Mouse (Mus musculus): ENCODE results near the gene Zbed6.
"Not testable (repeated sequence)": the region's sequence is repeated elsewhere in the genome, so short reads cannot be mapped to it uniquely, and the experiment has no call there.

Gene Zbed6

GRCm38 (mm10) chr1:133660466-133661202 lies at the start of gene Zbed6:
TSS of gene Zbed6 (minus strand) at chr1:133660885.
- DNase-seq (ENCODE audit: low spot score in 2 of 2): peak; percentile 9 to 25

GRCm38 (mm10) chr1:133709292-133709691 lies 48.6 kb upstream of the Zbed6 start:
- no peak for DNase-seq (ENCODE audit: low spot score in 2 of 2)

- peak in 1 of 2 experiments; percentile 42 for DNase-seq (ENCODE audit: low spot score in 2 of 2)
These were observed 41.1 kb upstream of the Zbed6 start for GRCm38 (mm10) chr1:133701824-133702223.

DNA sequence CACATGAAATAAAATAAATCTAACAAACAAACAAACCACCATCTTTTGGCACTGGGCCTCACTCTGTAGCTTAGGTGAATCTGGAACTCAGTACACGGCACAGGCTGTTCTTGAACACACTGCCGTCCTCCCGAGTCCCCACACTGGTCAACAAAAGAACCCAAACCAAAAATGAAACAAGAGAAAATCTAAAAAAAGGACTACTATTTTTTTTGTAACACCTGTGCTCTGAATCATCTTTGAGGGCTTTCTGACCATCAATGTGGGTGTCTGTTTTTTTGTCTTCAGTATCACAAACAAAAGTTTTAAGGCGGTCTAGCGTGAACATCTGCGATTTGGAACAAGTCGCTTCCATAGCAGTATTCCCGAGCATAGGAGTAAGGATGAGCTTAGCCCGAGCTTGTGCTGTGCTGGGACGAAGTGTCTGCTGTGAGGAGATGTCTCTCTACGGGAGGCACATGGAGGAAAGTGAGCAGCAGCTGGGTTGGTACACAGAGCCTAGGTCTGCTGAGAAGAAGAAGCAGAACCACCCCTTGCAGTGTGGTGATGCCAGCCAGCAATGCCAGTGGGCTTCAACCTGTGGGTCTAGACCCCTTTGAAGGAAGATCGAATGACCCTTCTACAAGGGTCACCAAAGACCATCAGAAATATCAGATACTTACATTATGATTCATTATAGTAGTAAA lies 37.4 kb upstream of the Zbed6 start:
- DNase-seq (ENCODE audit: low spot score in 2 of 2): peak; percentile 24 to 34

GRCm38 (mm10) chr1:133695901-133696300 lies 35.2 kb upstream of the Zbed6 start:
- no peak for DNase-seq (ENCODE audit: low spot score in 2 of 2)

DNA sequence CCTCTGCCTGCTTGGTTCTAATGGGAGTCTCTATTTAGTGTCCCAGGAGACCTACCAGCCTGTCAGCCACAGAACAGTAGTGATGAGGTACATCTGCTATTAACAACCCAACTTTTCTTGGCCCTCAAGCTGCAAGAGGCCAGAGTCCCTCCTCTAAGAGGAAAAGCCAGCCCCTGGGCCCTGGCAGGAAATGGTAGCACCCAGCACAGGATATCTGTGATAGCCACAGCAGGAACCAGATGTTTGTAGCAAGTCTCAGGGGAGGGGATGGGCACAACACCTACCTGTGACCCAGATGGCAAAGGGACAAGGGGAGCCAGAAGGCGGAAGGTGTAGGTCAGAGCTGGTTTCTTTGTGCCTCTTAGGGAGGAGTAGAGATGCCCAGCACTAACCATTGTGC lies 34.2 kb upstream of the Zbed6 start:
- peak; percentile 79 to 82 for DNase-seq (ENCODE audit: low spot score in 2 of 2)

GRCm38 (mm10) chr1:133694301-133694700 lies 33.6 kb upstream of the Zbed6 start:
- DNase-seq (ENCODE audit: low spot score in 2 of 2): no peak

- no peak for DNase-seq (ENCODE audit: low spot score in 2 of 2)
These were observed 32.9 kb upstream of the Zbed6 start for GRCm38 (mm10) chr1:133693536-133694114.

DNA sequence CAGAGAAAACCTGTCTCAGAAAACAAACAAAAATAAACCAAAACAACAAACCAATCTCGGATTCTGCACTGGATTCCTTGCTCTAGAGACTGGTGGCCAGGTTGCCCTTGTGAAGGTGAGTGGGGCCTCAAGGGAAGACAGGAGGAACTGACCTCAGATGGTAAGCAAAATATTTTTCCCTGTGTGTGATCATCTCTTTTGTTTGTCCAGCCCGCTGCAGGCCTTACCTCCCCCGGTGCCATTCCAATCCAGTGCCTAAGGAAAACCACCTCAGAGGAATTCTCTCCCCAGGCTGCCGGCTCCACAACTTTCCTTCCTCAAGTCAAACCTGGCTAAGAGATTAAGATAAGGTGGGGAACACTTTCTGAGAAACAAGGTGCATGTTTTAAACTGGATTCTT lies 31.5 kb upstream of the Zbed6 start:
- DNase-seq (ENCODE audit: low spot score in 2 of 2): no peak

DNA sequence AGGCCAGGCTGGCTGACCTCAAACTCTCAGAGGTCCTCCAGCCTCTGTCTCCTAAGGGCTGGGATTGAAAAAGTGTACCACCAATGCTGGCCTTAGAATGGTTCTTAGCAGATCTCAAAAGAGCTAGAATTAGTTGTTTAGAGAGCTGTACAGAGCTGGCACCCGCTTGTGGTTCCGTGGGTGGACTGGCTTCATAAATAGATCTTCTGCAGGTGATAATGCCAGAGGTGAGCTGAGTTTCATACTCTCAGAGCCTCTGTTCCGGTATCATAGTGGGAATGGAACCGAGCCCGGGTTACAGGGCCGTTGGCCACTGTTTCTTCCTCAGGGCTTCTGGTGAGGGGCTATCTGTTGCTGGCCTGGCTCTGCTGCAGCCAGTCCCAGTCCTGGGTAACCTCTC lies 30.4 kb upstream of the Zbed6 start:
- DNase-seq (ENCODE audit: low spot score in 2 of 2): no peak

DNA sequence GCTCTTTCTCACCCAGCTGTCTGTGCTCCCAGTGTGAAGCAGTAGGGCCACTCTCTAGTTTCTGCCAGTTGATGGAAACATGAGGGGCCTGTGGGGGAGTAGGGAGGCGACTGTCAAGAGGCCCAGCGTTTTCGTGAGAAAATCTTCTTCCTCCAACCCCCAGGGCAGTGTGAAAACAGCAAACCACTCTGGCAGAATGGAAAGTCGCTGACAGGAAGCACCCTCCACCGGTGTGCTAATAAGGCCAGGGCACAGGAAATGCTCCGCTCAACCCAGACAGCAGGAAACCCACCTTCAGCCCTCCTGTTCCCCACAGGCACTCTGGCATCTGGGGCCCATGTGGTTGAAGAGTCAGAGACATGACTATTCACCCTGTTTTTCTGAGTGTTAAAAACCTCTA lies 29.2 kb upstream of the Zbed6 start, which contains the start of gene Lax1:
Gene Lax1 (minus strand): TSS at position 212 of the 400 bp plus-strand sequence.
- peak; percentile 83 for DNase-seq (ENCODE audit: low spot score in 2 of 2)

DNA sequence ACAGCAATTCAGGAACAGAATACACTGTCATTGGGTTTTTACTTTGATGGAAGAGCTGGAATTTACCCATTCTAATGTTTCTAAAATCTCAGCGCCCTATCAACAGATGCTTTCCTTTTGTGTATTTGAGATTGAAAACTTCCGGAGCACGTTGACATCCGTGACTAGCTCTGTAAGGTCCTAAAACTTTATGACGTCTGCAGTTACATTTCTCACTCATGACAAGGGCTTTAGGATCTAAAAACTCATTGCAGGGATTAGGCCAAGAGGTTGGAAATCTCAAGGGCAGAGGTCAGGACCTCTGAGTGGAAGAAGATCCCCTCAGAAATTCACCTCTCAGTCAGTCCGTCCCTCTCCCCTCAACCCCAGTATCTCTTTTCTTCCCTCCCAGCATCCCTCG lies 27.6 kb upstream of the Zbed6 start:
- DNase-seq (ENCODE audit: low spot score in 2 of 2): no peak

DNA sequence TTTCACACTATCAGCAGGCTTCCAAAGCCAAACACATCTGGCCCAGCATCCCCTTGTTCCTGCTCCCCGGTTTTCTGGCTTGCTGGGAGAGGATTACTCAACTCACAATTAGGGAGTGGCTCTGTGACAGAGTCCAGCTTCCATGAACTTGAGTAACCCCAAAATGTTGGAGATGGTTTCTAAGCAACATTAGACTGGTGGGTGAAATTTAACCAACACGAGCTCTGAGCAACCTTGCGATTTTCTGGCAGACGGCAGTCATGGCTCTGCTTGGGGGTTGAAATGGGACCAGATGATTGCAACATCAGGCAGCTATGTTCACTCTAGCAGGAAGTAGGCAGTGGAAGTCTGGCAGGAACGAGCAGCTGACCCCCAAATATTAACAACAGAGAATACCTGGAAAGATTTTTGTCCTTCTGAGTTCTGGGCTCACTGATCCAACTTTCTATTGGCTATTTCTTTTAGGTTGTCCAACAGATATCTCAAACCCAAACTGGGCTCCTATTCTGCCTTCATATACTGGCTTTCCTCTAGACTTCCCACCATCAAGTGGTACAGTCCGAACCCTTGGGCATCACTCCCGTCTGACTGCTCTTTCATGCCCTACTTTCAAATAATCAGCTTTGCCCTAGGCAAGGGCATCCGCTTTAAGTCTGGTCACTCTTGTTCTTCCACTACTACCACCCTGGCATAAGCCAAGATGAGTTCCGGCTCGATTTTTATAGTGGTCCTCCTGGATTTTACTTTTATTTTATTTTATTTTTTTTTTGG lies 25.2 kb upstream of the Zbed6 start:
- DNase-seq (ENCODE audit: low spot score in 2 of 2): no peak

DNA sequence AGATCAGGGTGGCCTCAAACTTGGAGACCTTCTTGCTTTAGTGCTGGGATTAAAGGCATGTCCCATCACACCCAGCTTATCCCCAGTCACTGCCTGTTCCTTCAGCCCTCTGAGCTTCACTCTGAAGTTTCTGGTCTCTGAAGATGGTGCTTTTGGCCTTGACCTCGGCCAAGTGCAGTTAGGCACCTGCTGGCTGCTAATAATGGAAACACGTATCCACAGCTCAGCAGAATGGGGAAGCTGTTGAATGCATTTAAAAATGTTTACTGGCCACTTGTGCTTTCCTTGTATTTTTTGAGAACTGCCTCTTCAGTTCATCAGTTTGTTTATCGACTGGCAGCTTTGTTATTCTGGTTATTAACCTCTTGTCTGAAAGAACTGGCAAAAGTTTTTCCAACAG lies 11.1 kb upstream of the Zbed6 start:
- no peak for DNase-seq (ENCODE audit: low spot score in 2 of 2)

DNA sequence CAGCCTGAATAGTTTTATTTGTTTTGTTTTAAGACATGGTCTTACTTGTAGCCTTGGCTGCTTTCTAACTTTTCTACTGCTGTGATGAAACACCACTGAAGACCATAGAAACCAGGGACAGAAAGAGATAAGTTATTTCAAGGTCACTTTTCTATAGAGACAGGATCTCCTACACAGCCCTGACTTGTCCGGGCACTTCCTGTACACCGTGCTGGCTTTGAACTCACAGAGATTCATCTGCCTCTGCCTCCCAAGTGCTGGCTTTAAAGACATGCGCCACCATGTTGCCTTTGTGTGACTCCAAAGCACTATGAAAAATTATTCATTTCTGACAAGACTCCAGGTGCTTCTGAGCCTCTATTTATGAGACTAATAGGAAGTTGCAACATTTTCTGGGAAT lies 10.6 kb upstream of the Zbed6 start:
- no peak for DNase-seq (ENCODE audit: low spot score in 2 of 2)

- no peak for DNase-seq (ENCODE audit: low spot score in 2 of 2)
These were observed 10.1 kb upstream of the Zbed6 start for GRCm38 (mm10) chr1:133670776-133671175.

- DNase-seq (ENCODE audit: low spot score in 2 of 2): no peak
These were observed 9.5 kb upstream of the Zbed6 start for GRCm38 (mm10) chr1:133670190-133670589.

GRCm38 (mm10) chr1:133668618-133669017 lies 7.9 kb upstream of the Zbed6 start:
- DNase-seq (ENCODE audit: low spot score in 2 of 2): no peak

- DNase-seq (ENCODE audit: low spot score in 2 of 2): no peak
These were observed 7.0 kb upstream of the Zbed6 start for GRCm38 (mm10) chr1:133667721-133668120.

DNA sequence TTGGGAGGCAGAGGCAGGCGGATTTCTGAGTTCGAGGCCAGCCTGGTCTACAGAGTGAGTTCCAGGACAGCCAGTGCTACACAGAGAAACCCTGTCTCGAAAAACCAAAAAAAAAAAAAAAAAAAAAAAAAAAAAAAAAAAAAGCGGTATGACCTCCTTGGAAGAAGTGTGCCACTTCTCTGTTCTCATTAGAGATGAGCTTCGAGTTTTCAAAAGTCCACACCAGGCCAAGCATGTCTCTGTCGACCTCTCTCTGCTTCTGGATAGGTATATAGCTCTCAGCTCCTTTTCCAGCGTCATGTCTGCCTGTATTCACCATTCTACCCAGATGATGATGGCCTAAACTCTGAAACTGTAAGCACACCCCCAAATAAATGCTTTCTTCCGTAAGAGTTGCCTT lies 5.0 kb upstream of the Zbed6 start:
- not testable (repeated sequence) for DNase-seq (ENCODE audit: low spot score in 2 of 2)

GRCm38 (mm10) chr1:133664203-133664970 lies 3.7 kb upstream of the Zbed6 start:
- DNase-seq (ENCODE audit: low spot score in 2 of 2): no peak

Measured in natural killer cell, adult 2 months (primary cell).